Mouse (Mus musculus): Measurements from ENCODE around the gene Rps16. TPM values are rescaled to one million over a fixed set of nuclear protein-coding genes. Genes with fewer than 3 reads are reported as not detected.
"Not testable (repeated sequence)": the region's sequence is repeated elsewhere in the genome, so short reads cannot be mapped to it uniquely, and the experiment has no call there.

Gene Rps16
- total RNA-seq, 1 experiment from 2014 or later: 1,083 TPM

- peak; percentile 20 to 30 for ATAC-seq (replicated peaks in 1 of 2; ENCODE audit: insufficient read depth in 1 of 2, low FRiP score in 2 of 2, low TSS enrichment in 1 of 2, low read depth in 1 of 2, poor library complexity in 2 of 2, severe bottlenecking in 2 of 2)
Measured at GRCm38 (mm10) chr7:28381017-28381790, 30.8 kb downstream of the Rps16 start.

DNA sequence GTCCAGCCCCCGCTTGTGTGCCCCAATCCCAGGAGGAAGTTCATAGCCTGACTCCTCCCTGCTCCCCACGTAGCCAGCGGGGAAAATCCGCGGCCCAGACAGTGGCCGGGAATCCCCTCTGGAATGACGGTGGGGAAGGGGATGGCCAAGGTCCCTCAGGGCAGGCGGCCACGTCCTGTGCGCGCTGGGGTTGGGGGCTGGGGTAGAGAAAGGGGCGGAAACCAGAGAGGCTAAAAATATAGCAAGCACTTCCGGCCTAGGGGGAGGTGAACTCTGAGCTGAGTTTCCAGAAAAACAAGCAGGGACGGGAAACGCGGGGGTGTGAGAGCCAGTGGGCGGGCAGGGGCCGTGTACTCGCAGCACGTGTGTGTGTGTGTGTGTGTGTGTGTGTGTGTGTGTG, 31.5 kb downstream of the Rps16 start:
- ATAC-seq (replicated peaks in 1 of 2; ENCODE audit: insufficient read depth in 1 of 2, low FRiP score in 2 of 2, low TSS enrichment in 1 of 2, low read depth in 1 of 2, poor library complexity in 2 of 2, severe bottlenecking in 2 of 2): peak; percentile 1 to 3; a peak in 3 of 4 replicates

DNA sequence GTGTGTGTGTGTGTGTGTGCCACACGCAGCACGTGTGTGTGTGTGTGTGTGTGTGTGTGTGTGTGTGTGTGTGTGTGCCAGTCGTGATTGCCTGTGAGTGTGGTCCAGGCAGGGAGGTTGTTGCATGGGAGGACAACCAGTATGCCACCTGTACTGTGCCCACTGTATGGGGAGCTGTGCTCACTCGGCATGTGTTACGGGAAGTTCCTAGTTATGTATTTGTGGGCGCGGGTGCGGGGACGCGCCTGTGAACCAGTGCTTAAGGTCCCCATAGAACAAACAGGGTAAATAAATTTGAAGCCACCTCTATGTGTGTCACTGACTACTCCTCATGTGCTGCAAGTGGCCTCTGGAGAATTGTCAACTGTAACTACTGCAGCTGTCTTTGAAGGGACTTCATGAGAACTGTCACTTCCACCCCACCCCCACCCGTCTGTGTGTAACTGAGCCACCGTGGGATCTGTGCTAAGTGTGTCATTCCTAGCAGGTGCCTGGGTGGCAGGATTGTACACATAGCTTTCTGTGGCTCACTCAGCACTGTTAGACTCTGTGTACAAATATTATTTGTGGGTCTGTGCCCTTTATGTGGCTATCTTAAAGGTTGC, 32.0 kb downstream of the Rps16 start:
- ATAC-seq (replicated peaks in 1 of 2; ENCODE audit: insufficient read depth in 1 of 2, low FRiP score in 2 of 2, low TSS enrichment in 1 of 2, low read depth in 1 of 2, poor library complexity in 2 of 2, severe bottlenecking in 2 of 2): no peak

- peak; percentile 18 to 19 for ATAC-seq (replicated peaks in 1 of 2; ENCODE audit: insufficient read depth in 1 of 2, low FRiP score in 2 of 2, low TSS enrichment in 1 of 2, low read depth in 1 of 2, poor library complexity in 2 of 2, severe bottlenecking in 2 of 2)
Measured at GRCm38 (mm10) chr7:28382981-28383396, 32.5 kb downstream of the Rps16 start.

DNA sequence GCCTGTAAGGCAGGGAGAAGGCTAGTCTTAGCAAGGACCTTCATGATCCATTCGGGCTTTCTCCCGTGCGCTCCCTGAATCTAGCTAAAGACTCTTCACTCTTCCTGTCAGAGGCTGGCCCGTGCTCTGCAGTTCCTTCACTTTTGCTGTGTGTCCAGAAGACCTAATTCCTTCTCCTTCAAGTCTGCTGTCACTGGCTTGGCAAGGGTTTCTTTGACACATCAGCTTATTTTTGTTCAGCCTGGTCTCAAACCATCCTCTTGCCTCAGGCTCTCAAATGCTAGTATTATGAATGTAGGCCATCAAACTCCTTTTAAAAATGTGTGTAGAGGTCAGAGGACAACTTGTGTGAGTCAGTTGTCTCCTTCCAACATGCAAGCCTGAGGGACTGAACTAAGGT, 33.2 kb downstream of the Rps16 start:
- no peak for ATAC-seq (replicated peaks in 1 of 2; ENCODE audit: insufficient read depth in 1 of 2, low FRiP score in 2 of 2, low TSS enrichment in 1 of 2, low read depth in 1 of 2, poor library complexity in 2 of 2, severe bottlenecking in 2 of 2)

- ATAC-seq (replicated peaks in 1 of 2; ENCODE audit: insufficient read depth in 1 of 2, low FRiP score in 2 of 2, low TSS enrichment in 1 of 2, low read depth in 1 of 2, poor library complexity in 2 of 2, severe bottlenecking in 2 of 2): no peak
Measured at GRCm38 (mm10) chr7:28384162-28384561, 33.7 kb downstream of the Rps16 start.

GRCm38 (mm10) chr7:28385196-28385595, 34.7 kb downstream of the Rps16 start:
- ATAC-seq (replicated peaks in 1 of 2; ENCODE audit: insufficient read depth in 1 of 2, low FRiP score in 2 of 2, low TSS enrichment in 1 of 2, low read depth in 1 of 2, poor library complexity in 2 of 2, severe bottlenecking in 2 of 2): no peak

DNA sequence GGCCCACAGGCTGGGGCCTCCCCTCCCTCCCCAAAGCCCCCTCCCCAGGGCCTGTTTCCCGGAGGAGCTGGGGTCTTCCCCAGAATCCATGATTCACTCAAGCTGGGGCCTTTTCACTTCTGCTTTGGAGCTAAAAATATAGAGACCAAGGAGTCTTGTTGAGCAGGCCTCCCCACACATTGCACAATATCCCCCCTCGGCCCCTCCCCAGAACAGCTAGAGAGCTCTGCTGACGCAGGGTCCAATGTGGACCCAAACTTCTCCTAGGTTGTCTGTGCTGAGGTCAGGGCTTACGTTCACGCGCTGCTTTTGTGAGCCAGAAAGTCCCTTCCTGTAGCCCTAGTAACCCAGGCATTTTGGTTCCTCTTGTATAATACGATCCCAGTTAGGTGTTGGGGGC, 35.6 kb downstream of the Rps16 start:
- peak; percentile 12 to 30; a peak in 3 of 4 replicates for ATAC-seq (replicated peaks in 1 of 2; ENCODE audit: insufficient read depth in 1 of 2, low FRiP score in 2 of 2, low TSS enrichment in 1 of 2, low read depth in 1 of 2, poor library complexity in 2 of 2, severe bottlenecking in 2 of 2)

DNA sequence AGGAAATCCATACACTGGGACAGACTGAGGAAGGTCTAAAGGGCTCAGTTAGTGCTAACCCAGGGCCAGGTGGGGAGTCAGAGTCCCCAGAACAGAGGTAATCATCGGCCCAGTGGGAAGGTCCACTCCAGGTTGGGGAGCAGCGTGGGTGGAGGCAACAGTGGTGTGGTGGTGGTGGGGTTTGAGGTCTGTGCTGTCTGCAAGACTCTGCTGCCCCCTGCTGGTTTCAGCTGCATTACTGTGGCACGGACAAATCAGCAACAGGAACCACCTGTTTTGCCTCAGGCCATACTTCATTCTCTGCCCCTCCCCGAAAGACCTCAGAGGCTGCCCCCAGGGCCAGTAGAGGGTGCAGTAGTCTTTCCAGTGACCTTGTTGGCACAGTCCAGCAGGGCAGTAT, 36.0 kb downstream of the Rps16 start:
- peak; percentile 57 to 63 for ATAC-seq (replicated peaks in 1 of 2; ENCODE audit: insufficient read depth in 1 of 2, low FRiP score in 2 of 2, low TSS enrichment in 1 of 2, low read depth in 1 of 2, poor library complexity in 2 of 2, severe bottlenecking in 2 of 2)

GRCm38 (mm10) chr7:28386877-28387276, 36.4 kb downstream of the Rps16 start:
- ATAC-seq (replicated peaks in 1 of 2; ENCODE audit: insufficient read depth in 1 of 2, low FRiP score in 2 of 2, low TSS enrichment in 1 of 2, low read depth in 1 of 2, poor library complexity in 2 of 2, severe bottlenecking in 2 of 2): not testable (repeated sequence)

- not testable (repeated sequence) for ATAC-seq (replicated peaks in 1 of 2; ENCODE audit: insufficient read depth in 1 of 2, low FRiP score in 2 of 2, low TSS enrichment in 1 of 2, low read depth in 1 of 2, poor library complexity in 2 of 2, severe bottlenecking in 2 of 2)
Measured at GRCm38 (mm10) chr7:28387384-28387783, 36.9 kb downstream of the Rps16 start.

- no peak for ATAC-seq (replicated peaks in 1 of 2; ENCODE audit: insufficient read depth in 1 of 2, low FRiP score in 2 of 2, low TSS enrichment in 1 of 2, low read depth in 1 of 2, poor library complexity in 2 of 2, severe bottlenecking in 2 of 2)
Measured at GRCm38 (mm10) chr7:28390331-28390730, 39.9 kb downstream of the Rps16 start.

DNA sequence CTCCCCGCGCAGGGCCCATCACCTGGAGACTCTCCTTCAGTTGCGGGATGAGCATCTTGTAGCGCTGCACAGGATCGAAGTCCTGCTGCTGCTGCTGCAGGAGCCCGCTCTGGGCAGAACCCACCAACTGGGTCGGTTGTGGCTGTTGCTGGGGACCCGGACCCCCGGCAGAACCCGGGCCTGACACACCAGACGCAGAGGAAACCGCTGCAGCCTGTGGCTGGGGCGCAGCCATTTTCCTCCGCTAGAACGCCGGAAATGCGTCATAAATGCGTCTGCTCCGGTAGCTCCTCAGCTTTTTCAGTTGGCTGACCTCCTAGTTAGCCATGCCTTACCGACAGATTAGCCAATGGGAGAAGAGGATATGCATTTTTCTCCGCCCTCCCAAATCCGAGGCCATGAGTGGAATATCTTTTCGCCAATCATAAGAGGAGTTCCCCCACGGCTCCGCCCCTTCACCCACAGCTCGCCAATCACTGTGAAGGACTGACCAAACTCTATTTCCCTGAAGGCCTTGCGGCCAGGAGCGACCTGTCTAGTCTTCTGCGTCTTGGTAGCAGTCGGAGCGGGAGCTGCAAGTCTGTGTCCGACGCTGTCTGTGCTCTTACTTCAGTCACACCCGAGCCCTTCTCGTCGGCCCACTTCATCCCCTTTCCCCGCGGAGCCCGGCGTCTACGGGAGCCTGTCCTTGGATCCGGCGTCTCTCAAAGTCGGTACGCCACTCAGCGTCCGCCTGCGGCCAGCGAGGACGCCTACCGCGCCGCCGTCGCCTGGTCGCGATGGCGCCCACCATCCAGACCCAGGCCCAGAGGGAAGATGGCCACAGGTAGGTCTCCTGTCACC, 42.2 kb downstream of the Rps16 start, which contains the start of the genes Med29 and Paf1:
Gene Med29 (minus strand): TSS at position 280 of the 843 bp plus-strand sequence.
Gene Paf1 (plus strand): TSS at position 523 of the 843 bp plus-strand sequence.
- peak; percentile 97 to 98 for ATAC-seq (replicated peaks in 1 of 2; ENCODE audit: insufficient read depth in 1 of 2, low FRiP score in 2 of 2, low TSS enrichment in 1 of 2, low read depth in 1 of 2, poor library complexity in 2 of 2, severe bottlenecking in 2 of 2)

- peak; percentile 3 to 15; a peak in 1 of 4 replicates for ATAC-seq (replicated peaks in 1 of 2; ENCODE audit: insufficient read depth in 1 of 2, low FRiP score in 2 of 2, low TSS enrichment in 1 of 2, low read depth in 1 of 2, poor library complexity in 2 of 2, severe bottlenecking in 2 of 2)
Measured at GRCm38 (mm10) chr7:28393272-28393951, 43.0 kb downstream of the Rps16 start.

DNA sequence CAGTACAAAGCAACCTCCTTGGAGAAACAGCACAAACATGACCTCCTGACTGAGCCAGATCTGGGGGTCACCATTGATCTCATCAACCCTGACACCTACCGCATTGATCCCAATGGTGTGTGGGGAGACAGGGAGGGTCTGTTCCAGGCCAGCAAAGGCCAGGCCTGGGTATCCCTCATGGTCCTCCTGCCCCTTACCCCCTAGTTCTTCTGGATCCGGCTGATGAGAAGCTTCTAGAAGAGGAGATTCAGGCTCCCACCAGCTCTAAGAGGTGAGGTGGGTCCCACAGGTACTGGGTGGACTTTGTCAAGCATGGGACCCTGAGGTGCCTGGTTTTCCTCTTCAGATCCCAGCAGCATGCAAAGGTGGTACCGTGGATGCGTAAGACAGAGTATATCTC, 45.0 kb downstream of the Rps16 start:
- no peak for ATAC-seq (replicated peaks in 1 of 2; ENCODE audit: insufficient read depth in 1 of 2, low FRiP score in 2 of 2, low TSS enrichment in 1 of 2, low read depth in 1 of 2, poor library complexity in 2 of 2, severe bottlenecking in 2 of 2)

- ATAC-seq (replicated peaks in 1 of 2; ENCODE audit: insufficient read depth in 1 of 2, low FRiP score in 2 of 2, low TSS enrichment in 1 of 2, low read depth in 1 of 2, poor library complexity in 2 of 2, severe bottlenecking in 2 of 2): no peak
Measured at GRCm38 (mm10) chr7:28398000-28398399, 47.5 kb downstream of the Rps16 start.

DNA sequence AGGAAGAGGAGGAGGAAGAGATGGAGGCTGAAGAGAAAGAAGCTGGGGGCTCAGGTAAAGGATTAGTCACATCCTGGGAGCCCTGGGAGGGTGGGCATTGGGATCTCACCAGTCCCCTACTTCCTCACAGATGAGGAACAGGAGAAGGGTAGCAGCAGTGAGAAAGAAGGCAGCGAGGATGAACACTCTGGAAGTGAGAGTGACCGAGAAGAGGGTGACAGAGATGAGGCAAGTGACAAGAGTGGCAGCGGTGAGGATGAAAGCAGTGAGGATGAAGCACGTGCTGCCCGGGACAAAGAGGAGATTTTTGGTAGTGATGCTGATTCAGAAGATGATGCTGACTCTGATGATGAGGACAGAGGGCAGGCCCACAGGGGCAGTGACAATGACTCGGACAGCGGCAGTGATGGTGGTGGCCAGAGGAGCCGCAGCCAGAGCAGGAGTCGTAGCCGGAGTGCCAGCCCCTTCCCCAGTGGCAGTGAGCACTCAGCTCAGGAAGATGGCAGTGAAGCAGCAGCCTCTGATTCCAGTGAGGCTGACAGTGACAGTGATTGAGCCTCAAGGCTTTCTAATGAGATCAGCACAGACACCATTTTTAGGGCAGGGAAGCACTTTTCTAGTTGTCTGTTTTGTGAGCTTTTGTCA, 48.4 kb downstream of the Rps16 start:
- no peak for ATAC-seq (replicated peaks in 1 of 2; ENCODE audit: insufficient read depth in 1 of 2, low FRiP score in 2 of 2, low TSS enrichment in 1 of 2, low read depth in 1 of 2, poor library complexity in 2 of 2, severe bottlenecking in 2 of 2)

Measured in hematopoietic stem cell, adult 5-6 weeks (primary cell).